ENCODE assay signal across 23 mouse cellular contexts in genomic region chr2:180201303-180201702, GRCm38 (mm10). TPM values are rescaled to one million over a fixed set of nuclear protein-coding genes. Genes with fewer than 3 reads are reported as not detected.
DNase-seq lines count a peak whose midpoint lies in the region; ATAC-seq and TF ChIP-seq lines count a peak whose summit lies in the region.
"Had no signal": no experiment of that assay in that cellular context is flagged by ENCODE, and none has a peak within 500 bp of the region (broad histone marks: within the 10 kb centered on the region; RNA-seq: fewer than 3 reads in every experiment).

No protein-coding gene starts in this region.

- H3K36me3 ChIP-seq in hindbrain, embryonic 13.5 days = no peaks in the 10 kb centered on the region
- H3K36me3 ChIP-seq in hindbrain, embryonic 16.5 days (ENCODE audit: control insufficient read depth, insufficient read depth, low read length) = no peaks in the 10 kb centered on the region
- no peaks in the 10 kb centered on the region for H3K36me3 ChIP-seq in midbrain, embryonic 13.5 days
- H3K36me3 ChIP-seq in midbrain, embryonic 16.5 days (ENCODE audit: control insufficient read depth, insufficient read depth, low read length) = no peaks in the 10 kb centered on the region
- H3K36me3 ChIP-seq in myocyte (ENCODE audit: control insufficient read depth, insufficient read depth) = peaks cover 31% of the 10 kb centered on the region
- H3K36me3 ChIP-seq: hindbrain, embryonic 15.5 days had no signal

- H3ac ChIP-seq in myocyte (ENCODE audit: control insufficient read depth, insufficient read length) = no peak overlapping the region

- no peaks in the 10 kb centered on the region for H3K9me3 ChIP-seq in hindbrain, embryonic 13.5 days
- no peaks in the 10 kb centered on the region for H3K9me3 ChIP-seq in hindbrain, embryonic 16.5 days (ENCODE audit: control insufficient read depth, low read length)
- H3K9me3 ChIP-seq in midbrain, embryonic 13.5 days = no peaks in the 10 kb centered on the region
- no peaks in the 10 kb centered on the region for H3K9me3 ChIP-seq in midbrain, embryonic 16.5 days (replicated peaks; ENCODE audit: control insufficient read depth, low read length, poor library complexity, severe bottlenecking)
- H3K9me3 ChIP-seq: embryonic facial prominence, embryonic 10.5 days; embryonic facial prominence, embryonic 13.5 days; hindbrain, embryonic 15.5 days had no signal

- H3K9ac ChIP-seq in hindbrain, embryonic 13.5 days = no peak overlapping the region
- no peak overlapping the region for H3K9ac ChIP-seq in hindbrain, embryonic 16.5 days (ENCODE audit: low read depth, low read length)
- H3K9ac ChIP-seq in midbrain, embryonic 13.5 days (replicated peaks) = no peak overlapping the region
- no peak overlapping the region for H3K9ac ChIP-seq in midbrain, embryonic 16.5 days (ENCODE audit: low read depth, low read length)
- H3K9ac ChIP-seq: embryonic facial prominence, embryonic 13.5 days; forebrain, postnatal 0 days; hindbrain, embryonic 15.5 days had no signal

- no peaks in the 10 kb centered on the region for H3K79me2 ChIP-seq in myocyte (ENCODE audit: control insufficient read depth, insufficient read depth)

- WGBS in hindbrain, embryonic 13.5 days = 76% methylated on average over 9 of the region's 9 CpGs
- WGBS in hindbrain, embryonic 16.5 days = 75% methylated on average over 9 of the region's 9 CpGs
- 71% methylated on average over 9 of the region's 9 CpGs for WGBS in midbrain, embryonic 13.5 days
- WGBS in midbrain, embryonic 16.5 days = 75% methylated on average over 9 of the region's 9 CpGs

- H3K27me3 ChIP-seq in hindbrain, embryonic 13.5 days = no peaks in the 10 kb centered on the region
- H3K27me3 ChIP-seq in hindbrain, embryonic 16.5 days (replicated peaks; ENCODE audit: control insufficient read depth, insufficient read depth, low read length) = no peaks in the 10 kb centered on the region
- no peaks in the 10 kb centered on the region for H3K27me3 ChIP-seq in midbrain, embryonic 13.5 days
- no peaks in the 10 kb centered on the region for H3K27me3 ChIP-seq in midbrain, embryonic 16.5 days (ENCODE audit: control insufficient read depth, insufficient read depth, low read depth, low read length)
- H3K27me3 ChIP-seq in myocyte (ENCODE audit: control insufficient read depth, insufficient read depth, insufficient read length) = no peaks in the 10 kb centered on the region
- H3K27me3 ChIP-seq: embryonic facial prominence, embryonic 13.5 days; hindbrain, embryonic 15.5 days had no signal

- H3K4me2 ChIP-seq in hindbrain, embryonic 13.5 days = no peak overlapping the region
- H3K4me2 ChIP-seq in hindbrain, embryonic 16.5 days (ENCODE audit: low read length) = no peak overlapping the region
- H3K4me2 ChIP-seq in midbrain, embryonic 13.5 days (replicated peaks) = no peak overlapping the region
- H3K4me2 ChIP-seq in midbrain, embryonic 16.5 days (ENCODE audit: low read length) = no peak overlapping the region
- no peak overlapping the region for H3K4me2 ChIP-seq in myocyte (ENCODE audit: low read depth)
- H3K4me2 ChIP-seq: embryonic facial prominence, embryonic 13.5 days; heart, embryonic 11.5 days; hindbrain, embryonic 15.5 days had no signal

- H3K4me3 ChIP-seq in hindbrain, embryonic 13.5 days = no peak overlapping the region
- H3K4me3 ChIP-seq in hindbrain, embryonic 16.5 days (ENCODE audit: low read length) = no peak overlapping the region
- no peak overlapping the region for H3K4me3 ChIP-seq in midbrain, embryonic 13.5 days (replicated peaks)
- H3K4me3 ChIP-seq in midbrain, embryonic 16.5 days (ENCODE audit: low read depth, low read length) = no peak overlapping the region
- no peak overlapping the region for H3K4me3 ChIP-seq in myocyte
- H3K4me3 ChIP-seq: embryonic facial prominence, embryonic 10.5 days; embryonic facial prominence, embryonic 13.5 days; erythroblast, embryonic 14.5 days; gastrocnemius, adult 2 months; hindbrain, embryonic 15.5 days had no signal

- no peak for ATAC-seq in hindbrain, embryonic 13.5 days (ENCODE audit: low FRiP score)
- ATAC-seq in hindbrain, embryonic 16.5 days = no peak
- no peak for ATAC-seq in midbrain, embryonic 13.5 days
- no peak for ATAC-seq in midbrain, embryonic 16.5 days
- ATAC-seq: activated CD4-positive, CD25-positive, alpha-beta regulatory T cell, adult 4 months; forebrain, embryonic 14.5 days; forebrain, postnatal 0 days had no signal

- no peak for TF ChIP-seq POLR2A in myocyte (IDR thresholded peaks at IDR 0.05; ENCODE audit: insufficient read length, low read depth)

- DNase-seq in testis, postnatal 10 days (ENCODE audit: low spot score) = no peak
- DNase-seq: adrenal gland, adult 8-10 months; adrenal gland, postnatal 25 days; cerebellum, adult 11-12 months; cerebellum, adult 8-10 months; cerebellum, postnatal 36 days; embryo, embryonic 11 days; forebrain, postnatal 0 days; gastrocnemius, adult 2 months; gastrocnemius, postnatal 14 days; heart, adult 11 months had no signal

- H3K27ac ChIP-seq in hindbrain, embryonic 13.5 days = peak overlapping the region; percentile 44; the same call in 1 of the 2 replicates
- H3K27ac ChIP-seq in hindbrain, embryonic 16.5 days (ENCODE audit: low read depth, low read length) = no peak overlapping the region
- H3K27ac ChIP-seq in midbrain, embryonic 13.5 days = peak overlapping the region; percentile 19; the same call in 1 of the 2 replicates
- H3K27ac ChIP-seq in midbrain, embryonic 16.5 days (ENCODE audit: low read length) = no peak overlapping the region
- H3K27ac ChIP-seq: embryonic facial prominence, embryonic 10.5 days; embryonic facial prominence, embryonic 13.5 days; gastrocnemius, adult 2 months; hindbrain, embryonic 15.5 days had no signal

- peaks cover 68% of the 10 kb centered on the region for H3K4me1 ChIP-seq in hindbrain, embryonic 13.5 days (replicated peaks)
- peaks cover 8% of the 10 kb centered on the region for H3K4me1 ChIP-seq in hindbrain, embryonic 16.5 days (ENCODE audit: control insufficient read depth, insufficient read depth, low read depth, low read length)
- peaks cover 29% of the 10 kb centered on the region for H3K4me1 ChIP-seq in midbrain, embryonic 13.5 days (replicated peaks)
- peaks cover 2% of the 10 kb centered on the region; the same call in 1 of the 2 replicates for H3K4me1 ChIP-seq in midbrain, embryonic 16.5 days (ENCODE audit: control insufficient read depth, insufficient read depth, low read length)

TF ChIP-seq in myocyte, 11 proteins besides CTCF, POLR2A, EP300 and RAD21:
- TF ChIP-seq SRF (IDR thresholded peaks at IDR 0.05; ENCODE audit: control insufficient read depth, insufficient read length, low read depth) = no peak
- no peak for TF ChIP-seq TCF12 (IDR thresholded peaks at IDR 0.05; ENCODE audit: insufficient read depth, poor library complexity, severe bottlenecking)
- TF ChIP-seq TCF3 (IDR thresholded peaks at IDR 0.05; ENCODE audit: insufficient read length, low read depth) = no peak
- TF ChIP-seq CEBPB (IDR thresholded peaks at IDR 0.05; ENCODE audit: insufficient read depth, poor library complexity, severe bottlenecking) = no peak
- TF ChIP-seq MYOD1 (IDR thresholded peaks at IDR 0.05; ENCODE audit: control insufficient read depth in 1 of 3, insufficient read length in 2 of 3, low read depth in 2 of 3) = peak in 2 of 3 experiments; percentile 57 to 68
- no peak for TF ChIP-seq USF1 (IDR thresholded peaks at IDR 0.05; ENCODE audit: low read depth)

RNA-seq across cellular contexts. Expression of gene Lama5, which starts 24.4 kb away (rescaled TPM):
- 1.9 and 2.1 TPM in 2 replicates for polyA plus RNA-seq in hindbrain, embryonic 13.5 days (2015; fragmentation: Nextera tagmentation; extraction: Ambion mirVana)
- polyA plus RNA-seq in hindbrain, embryonic 16.5 days (2015; fragmentation: Nextera tagmentation; extraction: Ambion mirVana) = 2.2 and 3.5 TPM in 2 replicates
- 1.4 and 1.7 TPM in 2 replicates for polyA plus RNA-seq in midbrain, embryonic 13.5 days (2015; fragmentation: Nextera tagmentation; extraction: Ambion mirVana)
- 1.6 and 2.6 TPM in 2 replicates for polyA plus RNA-seq in midbrain, embryonic 16.5 days (2015; fragmentation: Nextera tagmentation; extraction: Ambion mirVana)
- polyA plus RNA-seq in myocyte (2012; fragmentation: generic; extraction: Trizol) = 80.8 TPM

RNA-seq across cellular contexts. Expression of gene Adrm1, which starts 30.0 kb away (rescaled TPM):
- polyA plus RNA-seq in hindbrain, embryonic 13.5 days (2015; fragmentation: Nextera tagmentation; extraction: Ambion mirVana) = 208 and 213 TPM in 2 replicates
- 193 and 201 TPM in 2 replicates for polyA plus RNA-seq in hindbrain, embryonic 16.5 days (2015; fragmentation: Nextera tagmentation; extraction: Ambion mirVana)
- polyA plus RNA-seq in midbrain, embryonic 13.5 days (2015; fragmentation: Nextera tagmentation; extraction: Ambion mirVana) = 213 TPM in 2 replicates
- 201 and 206 TPM in 2 replicates for polyA plus RNA-seq in midbrain, embryonic 16.5 days (2015; fragmentation: Nextera tagmentation; extraction: Ambion mirVana)
- polyA plus RNA-seq in myocyte (2012; fragmentation: generic; extraction: Trizol) = 188 TPM

RNA-seq across cellular contexts. Expression of gene Rps21, which starts 55.9 kb away (rescaled TPM):
- polyA plus RNA-seq in hindbrain, embryonic 13.5 days (2015; fragmentation: Nextera tagmentation; extraction: Ambion mirVana) = 444 and 445 TPM in 2 replicates
- polyA plus RNA-seq in hindbrain, embryonic 16.5 days (2015; fragmentation: Nextera tagmentation; extraction: Ambion mirVana) = 271 and 282 TPM in 2 replicates
- polyA plus RNA-seq in midbrain, embryonic 13.5 days (2015; fragmentation: Nextera tagmentation; extraction: Ambion mirVana) = 418 and 448 TPM in 2 replicates
- polyA plus RNA-seq in midbrain, embryonic 16.5 days (2015; fragmentation: Nextera tagmentation; extraction: Ambion mirVana) = 295 and 298 TPM in 2 replicates
- 3,913 TPM for polyA plus RNA-seq in myocyte (2012; fragmentation: generic; extraction: Trizol)

Comparison
In these comparisons a context has a peak if more than half of its experiments do, and no peak if none do; other contexts are left out.
1. H3K27ac ChIP-seq: peak in hindbrain, embryonic 13.5 days (single experiment) and midbrain, embryonic 13.5 days (single experiment); none in hindbrain, embryonic 16.5 days (single experiment) and midbrain, embryonic 16.5 days (single experiment).
2. RNA of gene Lama5, which starts 24.4 kb away (polyA plus RNA-seq): 80.8 TPM in myocyte (single experiment); 2.2 to 3.5 TPM in hindbrain, embryonic 16.5 days, 1.6 to 2.6 TPM in midbrain, embryonic 16.5 days, 1.9 to 2.1 TPM in hindbrain, embryonic 13.5 days and 1.4 to 1.7 TPM in midbrain, embryonic 13.5 days; every median in the first group is over 10 times any median in the second.